Mouse (Mus musculus): ENCODE results near the gene Pak1.
"Not testable (repeated sequence)": the region's sequence is repeated elsewhere in the genome, so short reads cannot be mapped to it uniquely, and the experiment has no call there.

The Pak1 gene

GRCm38 (mm10) chr7:97849557-97849956 is 61.2 kb downstream of the Pak1 start:
- DNase-seq (ENCODE audit: inconsistent ontology term), result not testable (repeated sequence)

GRCm38 (mm10) chr7:97850331-97850730 is 62.0 kb downstream of the Pak1 start:
- DNase-seq (ENCODE audit: inconsistent ontology term), result no peak

GRCm38 (mm10) chr7:97863512-97863911 is 75.2 kb downstream of the Pak1 start:
- no peak for DNase-seq (ENCODE audit: inconsistent ontology term)

GRCm38 (mm10) chr7:97864531-97864930 is 76.2 kb downstream of the Pak1 start:
- DNase-seq (ENCODE audit: inconsistent ontology term), result no peak

GRCm38 (mm10) chr7:97867866-97868265 is 79.5 kb downstream of the Pak1 start:
- DNase-seq (ENCODE audit: inconsistent ontology term), result no peak

GRCm38 (mm10) chr7:97868766-97869165 is 80.4 kb downstream of the Pak1 start:
- DNase-seq (ENCODE audit: inconsistent ontology term), result no peak

GRCm38 (mm10) chr7:97872396-97872795 is 84.1 kb downstream of the Pak1 start:
- no peak for DNase-seq (ENCODE audit: inconsistent ontology term)

GRCm38 (mm10) chr7:97873317-97873716 is 85.0 kb downstream of the Pak1 start:
- no peak for DNase-seq (ENCODE audit: inconsistent ontology term)

- no peak for DNase-seq (ENCODE audit: inconsistent ontology term)
Observed at GRCm38 (mm10) chr7:97877846-97878538, 89.7 kb downstream of the Pak1 start.

GRCm38 (mm10) chr7:97911646-97912045 is 123.3 kb downstream of the Pak1 start:
- DNase-seq (ENCODE audit: inconsistent ontology term), result no peak

- no peak for DNase-seq (ENCODE audit: inconsistent ontology term)
Observed at GRCm38 (mm10) chr7:97914833-97915516, 126.6 kb downstream of the Pak1 start.

- DNase-seq (ENCODE audit: inconsistent ontology term), result no peak
Observed at GRCm38 (mm10) chr7:97919742-97920141, 131.4 kb downstream of the Pak1 start, which contains the start of gene Gdpd4. Gdpd4 (plus strand) TSS chr7:97919955.

GRCm38 (mm10) chr7:97925819-97926218 is 137.5 kb downstream of the Pak1 start:
- DNase-seq (ENCODE audit: inconsistent ontology term), result no peak

GRCm38 (mm10) chr7:97926978-97927377 is 138.6 kb downstream of the Pak1 start:
- DNase-seq (ENCODE audit: inconsistent ontology term), result no peak

GRCm38 (mm10) chr7:97944485-97944884 is 156.1 kb downstream of the Pak1 start:
- DNase-seq (ENCODE audit: inconsistent ontology term), result no peak
